Comparison of ENCODE assay signal across 7 mouse cellular contexts in the genomic region with DNA sequence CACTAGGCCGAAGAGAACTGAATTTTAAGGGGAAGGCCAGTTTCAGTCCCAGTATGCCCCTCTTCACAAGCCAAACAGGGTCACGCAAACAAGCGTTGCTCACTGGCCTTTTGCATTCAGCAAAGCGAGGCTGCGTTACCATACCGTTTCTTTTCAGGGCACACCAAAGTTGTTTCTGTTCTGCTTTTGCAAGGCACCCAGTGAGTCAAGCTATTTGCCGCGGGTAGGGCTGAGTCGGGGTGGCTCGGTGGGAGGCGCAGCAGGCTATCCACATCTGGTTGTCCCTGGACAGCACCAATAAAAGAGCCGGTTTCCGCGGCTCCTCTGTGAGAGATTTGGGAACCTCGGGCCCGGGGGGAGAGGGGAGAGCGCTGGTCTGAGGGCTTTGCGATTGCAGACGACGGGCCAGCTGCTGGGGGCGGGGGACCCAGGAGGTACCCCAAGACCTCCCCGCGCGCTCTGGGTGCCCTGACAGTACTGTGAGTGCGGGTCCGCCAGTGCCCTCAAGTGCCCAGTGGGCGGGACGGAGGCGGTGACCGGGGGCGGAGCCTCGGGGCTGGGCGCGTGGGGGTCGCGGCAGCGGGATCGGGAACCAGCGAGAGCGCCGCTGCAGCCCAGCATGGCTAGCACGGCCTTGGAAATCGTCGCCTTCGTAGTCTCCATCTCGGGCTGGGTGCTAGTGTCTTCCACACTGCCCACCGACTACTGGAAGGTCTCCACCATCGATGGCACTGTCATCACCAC.
DNase-seq lines count a peak whose midpoint lies in the region; ATAC-seq and TF ChIP-seq lines count a peak whose summit lies in the region.

No protein-coding gene starts in this region.

- TF ChIP-seq POLR2A in liver, adult 2 months (IDR thresholded peaks at IDR 0.05; ENCODE audit: extremely low read depth, insufficient read depth, low read length) = no peak

- no peak for TF ChIP-seq CTCF in liver, adult 2 months (IDR thresholded peaks at IDR 0.05; ENCODE audit: low read depth, low read length)

- peak overlapping the region; percentile 97 for H3K4me2 ChIP-seq in midbrain, embryonic 16.5 days (ENCODE audit: low read length)

- H3K79me2 ChIP-seq in liver, adult 2 months (ENCODE audit: control insufficient read depth, insufficient read depth, low read length) = no peaks in the 10 kb centered on the region

- no peak overlapping the region for H3K9ac ChIP-seq in liver, adult 2 months (ENCODE audit: low read depth, low read length)
- peak overlapping the region; percentile 63 for H3K9ac ChIP-seq in midbrain, embryonic 16.5 days (ENCODE audit: low read depth, low read length)

- H3K4me1 ChIP-seq in brown adipose tissue, adult 24 weeks (ENCODE audit: control insufficient read depth, insufficient read depth, insufficient read length, low read length) = peaks cover 3% of the 10 kb centered on the region
- no peaks in the 10 kb centered on the region for H3K4me1 ChIP-seq in liver, adult 2 months (ENCODE audit: control insufficient read depth, insufficient read depth, low read length)
- peaks cover 10% of the 10 kb centered on the region for H3K4me1 ChIP-seq in midbrain, embryonic 16.5 days (ENCODE audit: control insufficient read depth, insufficient read depth, low read length)

- H3K4me3 ChIP-seq in brown adipose tissue, adult 24 weeks (ENCODE audit: insufficient read depth, low read depth, low read length) = peak overlapping the region; percentile 32
- H3K4me3 ChIP-seq in liver, adult 2 months (ENCODE audit: insufficient read depth, low read depth, low read length) = peak overlapping the region; percentile 35; the same call in 1 of the 2 replicates
- H3K4me3 ChIP-seq in midbrain, embryonic 16.5 days (ENCODE audit: low read depth, low read length) = peak overlapping the region; percentile 54

- peak; percentile 88 for ATAC-seq in midbrain, embryonic 16.5 days

- 7% methylated on average over 48 of the region's 48 CpGs for WGBS in liver, adult 2 months
- 2% methylated on average over 43 of the region's 48 CpGs for WGBS in midbrain, embryonic 16.5 days

- H3K27ac ChIP-seq in brown adipose tissue, adult 24 weeks (replicated peaks; ENCODE audit: low read depth, low read length) = no peak overlapping the region
- H3K27ac ChIP-seq in liver, adult 2 months (replicated peaks; ENCODE audit: insufficient read depth, low read depth, low read length) = no peak overlapping the region
- no peak overlapping the region for H3K27ac ChIP-seq in midbrain, embryonic 16.5 days (ENCODE audit: low read length)

- H3K27me3 ChIP-seq in liver, adult 2 months (ENCODE audit: control insufficient read depth, insufficient read depth, low read length) = peaks cover 18% of the 10 kb centered on the region
- H3K27me3 ChIP-seq in midbrain, embryonic 16.5 days (ENCODE audit: control insufficient read depth, insufficient read depth, low read depth, low read length) = peaks cover 19% of the 10 kb centered on the region

- no peaks in the 10 kb centered on the region for H3K9me3 ChIP-seq in midbrain, embryonic 16.5 days (replicated peaks; ENCODE audit: control insufficient read depth, low read length, poor library complexity, severe bottlenecking)

- DNase-seq in R1 (ENCODE audit: low read depth, low spot score) = peak; percentile 29
- DNase-seq in gastrocnemius, postnatal 25 days = peak; percentile 19
- DNase-seq in induced T-regulatory cell, adult 2 months (ENCODE audit: low read depth) = peak; percentile 56
- no peak for DNase-seq in liver, adult 2 months (ENCODE audit: extremely low read depth, low read depth, low spot score)
- peak; percentile 38 to 49 for DNase-seq in spleen, postnatal 14 days (ENCODE audit: low spot score in 2 of 2)

- H3K36me3 ChIP-seq in liver, adult 2 months (ENCODE audit: control insufficient read depth, insufficient read depth, low read length) = no peaks in the 10 kb centered on the region
- no peaks in the 10 kb centered on the region for H3K36me3 ChIP-seq in midbrain, embryonic 16.5 days (ENCODE audit: control insufficient read depth, insufficient read depth, low read length)
